Mouse (Mus musculus): ENCODE measurements around the gene Denr.

- peak; percentile 69 for TF ChIP-seq CHD2 (IDR thresholded peaks at IDR 0.05; ENCODE audit: low read depth, low read length)
- no peak for TF ChIP-seq ZC3H11A (IDR thresholded peaks at IDR 0.05; ENCODE audit: borderline replicate concordance, low read depth, low read length)
- no peak for TF ChIP-seq ZNF384 (IDR thresholded peaks at IDR 0.05; ENCODE audit: low read depth, low read length)
- TF ChIP-seq MAFK (IDR thresholded peaks at IDR 0.05; ENCODE audit: insufficient read depth, low read depth, low read length), result no peak
- TF ChIP-seq HCFC1 (IDR thresholded peaks at IDR 0.05; ENCODE audit: borderline replicate concordance, insufficient read depth, low read length), result no peak
Measured at GRCm38 (mm10) chr5:123891669-123892068, 15.3 kb upstream of the Denr start.

Measured in ES-E14 (cell line).